Mouse (Mus musculus) olfactory bulb, adult 2 months (tissue): ENCODE results near the gene Hivep2.

Experiments used
- CTCF ChIP-seq: fragments of 200-500 bp; IDR thresholded peaks from 2 replicates; pipeline ENCODE4 v1.5.1; 2012; ENCODE audit warnings: low read depth, mild to moderate bottlenecking, low read length, moderate library complexity; ENCODE audit not compliant: insufficient read depth
- POLR2A ChIP-seq: fragments of 200-500 bp; IDR thresholded peaks from 2 replicates; pipeline ENCODE4 v1.6.1; 2012; ENCODE audit warnings: mild to moderate bottlenecking, low read depth, low read length, moderate library complexity; ENCODE audit not compliant: insufficient read depth

DNA sequence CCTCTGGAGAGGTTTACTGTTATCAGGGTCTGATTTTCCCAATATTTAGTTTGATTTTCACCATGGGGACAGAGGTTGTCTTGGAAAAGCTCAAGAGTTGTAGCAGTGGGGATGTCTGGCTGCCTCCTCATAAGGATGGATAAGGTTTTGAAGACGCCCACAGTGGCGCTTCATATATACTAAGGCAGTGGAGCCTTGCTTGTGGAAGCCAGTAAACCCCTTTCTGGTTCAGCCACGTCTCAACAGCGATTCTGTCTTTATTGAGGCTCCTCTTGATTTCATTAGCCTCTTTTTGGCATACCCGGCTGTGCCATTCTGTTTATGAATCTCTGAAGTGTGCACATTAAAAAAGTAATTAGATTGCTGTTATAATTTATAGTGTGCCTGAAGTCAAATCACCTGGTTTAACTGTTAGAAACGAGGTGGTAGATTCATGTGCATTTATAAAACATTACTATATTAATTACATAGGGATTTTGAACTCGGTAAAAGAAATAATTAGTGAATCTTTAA is 72.2 kb downstream of the Hivep2 start:
- TF ChIP-seq CTCF (no peak), POLR2A (no peak)
